Mouse (Mus musculus): ENCODE measurements around the gene Ms4a6c. TPM values are rescaled to one million over a fixed set of nuclear protein-coding genes. Genes with fewer than 3 reads are reported as not detected.
"Not testable (repeated sequence)": the region's sequence is repeated elsewhere in the genome, so short reads cannot be mapped to it uniquely, and the experiment has no call there.

Gene Ms4a6c
- polyA plus RNA-seq, 1 experiment from 2014 or later = 1.8 TPM

DNA sequence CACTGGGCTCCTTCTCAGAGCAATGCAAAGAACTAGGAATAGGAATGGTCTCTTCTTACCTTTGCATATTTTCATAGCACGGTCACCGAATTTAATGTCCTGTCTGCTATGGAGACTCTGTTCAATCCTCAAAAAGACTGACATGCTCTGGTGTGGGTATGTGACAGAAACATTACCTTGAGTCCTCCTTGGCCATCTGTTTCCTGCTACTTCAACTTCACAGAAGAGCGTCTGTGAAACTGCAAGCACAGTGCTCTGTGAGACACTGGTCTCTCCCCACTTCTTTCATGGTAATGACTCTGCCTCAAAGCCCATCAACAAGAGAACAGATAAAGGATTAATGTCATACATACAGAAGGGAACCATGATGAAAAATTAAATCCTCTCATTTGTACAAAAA, 15.2 kb downstream of the Ms4a6c start:
- Histone ChIP-seq H3K27me3 (no peaks in the 10 kb centered on the region), H3K36me3 (replicated peaks) (no peaks in the 10 kb centered on the region), H3K9ac (no peak overlapping the region), H3K4me2 (no peak overlapping the region), H3K4me1 (no peaks in the 10 kb centered on the region), H3K4me3 (replicated peaks) (no peak overlapping the region), H3K27ac (no peak overlapping the region), H3K9me3 (no peaks in the 10 kb centered on the region)
- WGBS = 86% methylated on average over 3 of the region's 3 CpGs
- no peak for ATAC-seq (ENCODE audit: low FRiP score)

- WGBS = 93% methylated on average over 3 of the region's 3 CpGs
These were observed 16.1 kb downstream of the Ms4a6c start for GRCm38 (mm10) chr19:11485266-11485665.

GRCm38 (mm10) chr19:11485746-11486145, 16.6 kb downstream of the Ms4a6c start, which contains the start of gene Gm8369:
Gm8369 (plus strand) TSS chr19:11485938.
- ATAC-seq (ENCODE audit: low FRiP score) = no peak
- no peaks in the 10 kb centered on the region for H3K36me3 ChIP-seq (replicated peaks)
- no peaks in the 10 kb centered on the region for H3K9me3 ChIP-seq
- no peaks in the 10 kb centered on the region for H3K27me3 ChIP-seq
- H3K27ac ChIP-seq = no peak within 1 kb of the TSS
- no peaks in the 10 kb centered on the region for H3K4me1 ChIP-seq
- no peak within 1 kb of the TSS for H3K9ac ChIP-seq
- no peak within 1 kb of the TSS for H3K4me2 ChIP-seq
- no peak within 1 kb of the TSS for H3K4me3 ChIP-seq (replicated peaks)
- WGBS = 85% methylated on average over 2 of the region's 2 CpGs

More at GRCm38 (mm10) chr19:11485266-11485665, 16.1 kb downstream of the Ms4a6c start:
- Histone ChIP-seq H3K4me1 (no peaks in the 10 kb centered on the region), H3K27me3 (no peaks in the 10 kb centered on the region), H3K36me3 (replicated peaks) (no peaks in the 10 kb centered on the region), H3K4me2 (no peak overlapping the region), H3K9me3 (no peaks in the 10 kb centered on the region), H3K27ac (no peak overlapping the region), H3K4me3 (replicated peaks) (no peak overlapping the region), H3K9ac (no peak overlapping the region)
- ATAC-seq (ENCODE audit: low FRiP score) = no peak

DNA sequence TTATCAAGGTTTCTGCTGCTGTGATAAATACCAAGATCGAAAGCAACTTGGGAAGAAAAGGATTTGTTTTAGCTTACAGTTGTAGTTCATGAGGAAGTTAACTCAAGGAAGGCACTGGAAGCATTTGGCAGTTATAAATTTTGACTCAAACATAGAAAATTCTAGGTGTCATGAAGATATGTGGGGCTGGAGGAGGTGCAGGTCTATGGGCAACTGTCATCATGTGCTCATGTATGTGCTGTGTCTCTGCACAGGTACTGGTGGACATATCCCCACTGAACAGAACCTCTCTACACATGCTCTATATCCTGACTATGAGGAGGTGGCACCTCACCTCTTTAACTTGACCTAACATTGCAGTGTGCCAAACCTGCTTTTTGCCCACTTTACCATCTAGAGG, 17.4 kb downstream of the Ms4a6c start:
- H3K9me3 ChIP-seq = no peaks in the 10 kb centered on the region
- H3K36me3 ChIP-seq (replicated peaks) = no peaks in the 10 kb centered on the region
- no peak for ATAC-seq (ENCODE audit: low FRiP score)
- no peak overlapping the region for H3K27ac ChIP-seq
- no peak overlapping the region for H3K9ac ChIP-seq
- H3K4me2 ChIP-seq = no peak overlapping the region
- 88% methylated on average over 1 of the region's 1 CpGs for WGBS
- no peaks in the 10 kb centered on the region for H3K4me1 ChIP-seq
- no peaks in the 10 kb centered on the region for H3K27me3 ChIP-seq
- no peak overlapping the region for H3K4me3 ChIP-seq (replicated peaks)

DNA sequence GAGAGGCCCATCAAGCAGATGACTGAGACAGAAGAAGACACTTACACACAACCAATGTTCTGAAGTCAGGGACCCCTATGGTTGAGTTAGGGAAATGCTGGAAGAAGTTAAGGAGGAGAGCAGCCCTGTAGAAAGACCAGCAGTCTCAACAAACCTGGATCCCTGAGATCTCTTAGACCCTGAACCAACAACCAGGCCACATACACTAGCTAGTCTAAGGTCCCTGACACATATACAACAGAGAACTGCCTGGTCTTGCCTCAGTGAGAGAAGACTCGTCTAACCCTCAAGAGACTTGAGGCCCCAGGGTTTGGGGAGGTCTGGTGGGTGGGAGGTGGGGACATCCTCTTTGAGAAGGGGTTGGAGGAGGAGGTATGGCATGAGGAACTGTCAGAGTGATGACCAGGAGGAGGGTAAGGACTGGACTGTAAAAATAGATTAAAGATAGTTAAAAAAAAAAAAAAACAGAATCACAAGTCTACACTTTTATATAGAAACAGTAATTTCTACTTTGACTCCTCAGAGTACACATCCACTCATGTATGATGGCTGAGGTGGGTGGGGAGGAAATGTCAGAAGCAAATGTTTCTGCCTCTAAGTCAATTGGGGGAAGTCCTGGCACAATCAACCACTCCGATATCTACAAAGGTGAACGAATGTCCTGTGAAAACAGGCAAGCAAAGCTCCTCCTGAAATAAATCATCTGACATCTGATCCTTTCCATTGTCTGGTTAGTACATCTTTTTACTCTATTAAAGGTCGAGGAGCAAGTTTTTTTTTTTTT, 22.4 kb downstream of the Ms4a6c start:
- no peaks in the 10 kb centered on the region for H3K27me3 ChIP-seq
- no peaks in the 10 kb centered on the region for H3K36me3 ChIP-seq (replicated peaks)
- no peak overlapping the region for H3K4me2 ChIP-seq
- no peak overlapping the region for H3K27ac ChIP-seq
- no peaks in the 10 kb centered on the region for H3K4me1 ChIP-seq
- H3K4me3 ChIP-seq (replicated peaks) = no peak overlapping the region
- H3K9ac ChIP-seq = no peak overlapping the region
- WGBS = 81% methylated on average over 4 of the region's 4 CpGs
- no peaks in the 10 kb centered on the region for H3K9me3 ChIP-seq
- ATAC-seq (ENCODE audit: low FRiP score) = no peak

DNA sequence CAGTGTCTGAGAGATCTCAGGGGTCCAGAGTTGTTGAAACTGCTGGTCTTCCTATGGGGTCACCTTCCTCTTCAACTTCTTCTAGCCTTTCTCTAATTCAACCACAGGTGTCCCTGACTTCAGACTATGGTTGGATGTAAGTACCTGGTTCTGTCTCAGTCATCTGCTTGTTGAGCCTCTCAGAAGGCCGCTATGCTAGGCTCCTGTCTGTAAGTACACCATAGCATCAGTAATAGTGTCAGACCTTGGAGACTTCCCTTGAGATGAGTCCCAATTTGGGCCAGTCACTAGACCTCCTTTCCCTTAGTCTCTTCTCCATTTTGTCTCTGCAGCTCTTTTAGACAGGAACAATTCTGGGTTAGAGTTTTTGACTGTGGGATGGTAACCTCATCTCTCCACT, 23.5 kb downstream of the Ms4a6c start:
- WGBS = 82% methylated on average over 1 of the region's 1 CpGs
- ATAC-seq (ENCODE audit: low FRiP score) = no peak

DNA sequence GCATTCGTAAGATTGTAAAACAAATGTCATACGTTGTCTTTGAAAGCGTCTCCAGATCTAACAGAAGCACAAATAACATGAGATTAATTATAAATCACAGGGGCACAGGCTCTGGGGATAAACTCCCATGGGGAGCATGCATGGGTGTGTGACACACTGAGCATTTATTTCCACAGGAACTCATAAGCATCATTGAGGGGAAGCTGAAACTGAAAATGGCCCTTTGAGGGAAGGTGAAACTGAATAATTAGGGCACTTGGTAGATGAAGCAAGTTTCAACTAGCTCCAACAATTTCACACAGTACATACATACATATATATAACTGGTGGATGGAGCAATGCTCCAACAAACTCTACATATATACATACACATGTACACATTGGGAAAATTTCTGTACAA, 25.4 kb downstream of the Ms4a6c start:
- H3K9ac ChIP-seq = no peak overlapping the region
- H3K36me3 ChIP-seq (replicated peaks) = no peaks in the 10 kb centered on the region
- H3K27me3 ChIP-seq = no peaks in the 10 kb centered on the region
- no peaks in the 10 kb centered on the region for H3K9me3 ChIP-seq
- 90% methylated on average over 3 of the region's 3 CpGs for WGBS
- no peak overlapping the region for H3K4me3 ChIP-seq (replicated peaks)
- no peak overlapping the region for H3K4me2 ChIP-seq
- ATAC-seq (ENCODE audit: low FRiP score) = no peak
- H3K27ac ChIP-seq = no peak overlapping the region
- no peaks in the 10 kb centered on the region for H3K4me1 ChIP-seq

More for the DNA sequence above, 23.5 kb downstream of the Ms4a6c start:
- Histone ChIP-seq H3K4me3 (replicated peaks) (no peak overlapping the region), H3K9ac (no peak overlapping the region), H3K27ac (no peak overlapping the region), H3K9me3 (no peaks in the 10 kb centered on the region), H3K36me3 (replicated peaks) (no peaks in the 10 kb centered on the region), H3K4me1 (no peaks in the 10 kb centered on the region), H3K27me3 (no peaks in the 10 kb centered on the region), H3K4me2 (no peak overlapping the region)

GRCm38 (mm10) chr19:11496361-11496760, 27.2 kb downstream of the Ms4a6c start:
- WGBS = 85% methylated on average over 6 of the region's 6 CpGs
- ATAC-seq (ENCODE audit: low FRiP score) = no peak
- no peaks in the 10 kb centered on the region for H3K27me3 ChIP-seq

GRCm38 (mm10) chr19:11497300-11497699, 28.1 kb downstream of the Ms4a6c start:
- not testable (repeated sequence) for H3K27me3 ChIP-seq; ATAC-seq (ENCODE audit: low FRiP score); H3K9me3 ChIP-seq; H3K4me1 ChIP-seq; H3K4me3 ChIP-seq (replicated peaks); H3K27ac ChIP-seq; H3K36me3 ChIP-seq (replicated peaks); H3K4me2 ChIP-seq; H3K9ac ChIP-seq
- 77% methylated on average over 1 of the region's 1 CpGs for WGBS

More at GRCm38 (mm10) chr19:11496361-11496760, 27.2 kb downstream of the Ms4a6c start:
- Histone ChIP-seq H3K9ac (no peak overlapping the region), H3K4me3 (replicated peaks) (no peak overlapping the region), H3K4me1 (no peaks in the 10 kb centered on the region), H3K36me3 (replicated peaks) (no peaks in the 10 kb centered on the region), H3K27ac (no peak overlapping the region), H3K4me2 (no peak overlapping the region), H3K9me3 (no peaks in the 10 kb centered on the region)

DNA sequence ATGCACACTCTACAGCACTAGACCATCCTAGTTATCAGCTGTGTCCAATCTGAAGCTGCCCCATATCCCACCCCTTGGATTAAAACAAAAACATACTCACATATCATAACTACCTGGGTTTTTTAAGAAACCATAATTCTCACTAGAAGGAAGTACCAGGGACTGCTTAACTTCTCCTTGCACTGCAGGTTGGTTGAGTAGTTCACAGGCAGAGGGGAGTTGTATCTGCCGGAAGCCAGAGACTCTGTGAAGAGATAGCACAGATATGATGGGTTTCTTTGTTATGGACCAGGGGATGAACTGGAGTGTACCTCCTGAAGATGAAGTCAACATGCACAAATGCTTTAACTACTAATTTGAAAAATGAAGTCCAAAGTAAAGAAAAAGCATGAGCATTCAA, 31.6 kb downstream of the Ms4a6c start:
- ATAC-seq (ENCODE audit: low FRiP score) = no peak
- 92% methylated on average over 1 of the region's 1 CpGs for WGBS
- H3K4me2 ChIP-seq = no peak overlapping the region

GRCm38 (mm10) chr19:11501326-11501725, 32.2 kb downstream of the Ms4a6c start:
- no peaks in the 10 kb centered on the region for H3K36me3 ChIP-seq (replicated peaks)
- H3K27ac ChIP-seq = no peak overlapping the region
- H3K4me3 ChIP-seq (replicated peaks) = no peak overlapping the region
- H3K9ac ChIP-seq = no peak overlapping the region
- WGBS = 89% methylated on average over 4 of the region's 4 CpGs
- no peaks in the 10 kb centered on the region for H3K9me3 ChIP-seq
- no peaks in the 10 kb centered on the region for H3K4me1 ChIP-seq
- no peak for ATAC-seq (ENCODE audit: low FRiP score)
- H3K4me2 ChIP-seq = no peak overlapping the region
- H3K27me3 ChIP-seq = no peaks in the 10 kb centered on the region

More for the DNA sequence above, 31.6 kb downstream of the Ms4a6c start:
- H3K36me3 ChIP-seq (replicated peaks) = no peaks in the 10 kb centered on the region
- H3K4me1 ChIP-seq = no peaks in the 10 kb centered on the region
- H3K9me3 ChIP-seq = no peaks in the 10 kb centered on the region
- no peak overlapping the region for H3K27ac ChIP-seq
- no peaks in the 10 kb centered on the region for H3K27me3 ChIP-seq
- H3K4me3 ChIP-seq (replicated peaks) = no peak overlapping the region
- H3K9ac ChIP-seq = no peak overlapping the region

DNA sequence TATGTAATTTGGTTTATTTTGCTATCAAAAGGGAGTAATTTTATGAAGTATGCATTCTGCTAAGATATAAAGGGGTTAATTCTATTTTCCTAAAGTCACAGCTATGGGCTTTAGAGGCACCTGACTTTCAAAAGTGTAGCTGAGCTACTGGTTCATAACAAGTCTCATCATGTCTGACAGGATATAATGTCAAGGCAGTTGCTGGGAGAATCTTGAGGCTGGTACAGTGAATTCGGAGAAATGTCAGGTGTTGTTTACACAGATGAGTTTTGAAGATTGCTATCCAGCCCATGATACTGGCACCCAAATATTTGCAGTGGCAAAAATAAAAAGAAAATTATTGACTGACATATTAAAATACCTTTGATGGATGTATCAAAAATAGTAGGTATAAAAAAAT, 35.7 kb downstream of the Ms4a6c start:
- no peak overlapping the region for H3K4me2 ChIP-seq
- no peaks in the 10 kb centered on the region for H3K4me1 ChIP-seq
- no peaks in the 10 kb centered on the region for H3K36me3 ChIP-seq (replicated peaks)
- H3K9ac ChIP-seq = no peak overlapping the region
- WGBS = 98% methylated on average over 1 of the region's 1 CpGs
- ATAC-seq (ENCODE audit: low FRiP score) = no peak
- no peaks in the 10 kb centered on the region for H3K27me3 ChIP-seq
- no peaks in the 10 kb centered on the region for H3K9me3 ChIP-seq
- H3K4me3 ChIP-seq (replicated peaks) = no peak overlapping the region
- no peak overlapping the region for H3K27ac ChIP-seq

GRCm38 (mm10) chr19:11513458-11513857, 44.3 kb downstream of the Ms4a6c start:
- no peaks in the 10 kb centered on the region for H3K9me3 ChIP-seq

More at GRCm38 (mm10) chr19:11513458-11513857, 44.3 kb downstream of the Ms4a6c start:
- Histone ChIP-seq H3K9ac (no peak overlapping the region), H3K4me3 (replicated peaks) (no peak overlapping the region), H3K27me3 (no peaks in the 10 kb centered on the region), H3K4me1 (no peaks in the 10 kb centered on the region), H3K36me3 (replicated peaks) (no peaks in the 10 kb centered on the region), H3K27ac (no peak overlapping the region), H3K4me2 (no peak overlapping the region)
- ATAC-seq (ENCODE audit: low FRiP score) = no peak
- WGBS = 86% methylated on average over 1 of the region's 1 CpGs
